Mouse (Mus musculus): ENCODE results near the gene Smoc1. TPM values are rescaled to one million over a fixed set of nuclear protein-coding genes. Genes with fewer than 3 reads are reported as not detected.

Gene Smoc1
- polyA plus RNA-seq, 1 experiment: 5.0 TPM

- Histone ChIP-seq H3K4me1 (ENCODE audit: control insufficient read depth, insufficient read depth, low read length) (no peaks in the 10 kb centered on the region), H3K4me3 (replicated peaks; ENCODE audit: extremely low read depth, low read depth, low read length) (no peak overlapping the region)
- no peak for DNase-seq
- WGBS: 71% methylated on average over 5 of the region's 5 CpGs
- TF ChIP-seq POLR2A (IDR thresholded peaks at IDR 0.05; ENCODE audit: borderline replicate concordance, extremely low read depth, low read depth, low read length) (no peak), CTCF (IDR thresholded peaks at IDR 0.05; ENCODE audit: insufficient read depth, low read length) (no peak)
These were observed 65.0 kb downstream of the Smoc1 start for GRCm38 (mm10) chr12:81091641-81092040.

- DNase-seq: no peak
- TF ChIP-seq POLR2A (IDR thresholded peaks at IDR 0.05; ENCODE audit: borderline replicate concordance, extremely low read depth, low read depth, low read length) (no peak), CTCF (IDR thresholded peaks at IDR 0.05; ENCODE audit: insufficient read depth, low read length) (no peak)
- 66% methylated on average over 3 of the region's 3 CpGs for WGBS
- Histone ChIP-seq H3K4me1 (ENCODE audit: control insufficient read depth, insufficient read depth, low read length) (no peaks in the 10 kb centered on the region), H3K4me3 (replicated peaks; ENCODE audit: extremely low read depth, low read depth, low read length) (no peak overlapping the region)
These were observed 66.0 kb downstream of the Smoc1 start for GRCm38 (mm10) chr12:81092641-81093040.

GRCm38 (mm10) chr12:81093211-81093610 lies 66.6 kb downstream of the Smoc1 start:
- no peaks in the 10 kb centered on the region for H3K4me1 ChIP-seq (ENCODE audit: control insufficient read depth, insufficient read depth, low read length)
- no peak overlapping the region for H3K4me3 ChIP-seq (replicated peaks; ENCODE audit: extremely low read depth, low read depth, low read length)
- DNase-seq: no peak
- 69% methylated on average over 7 of the region's 7 CpGs for WGBS
- TF ChIP-seq CTCF (IDR thresholded peaks at IDR 0.05; ENCODE audit: insufficient read depth, low read length) (no peak), POLR2A (IDR thresholded peaks at IDR 0.05; ENCODE audit: borderline replicate concordance, extremely low read depth, low read depth, low read length) (no peak)

- H3K4me3 ChIP-seq (replicated peaks; ENCODE audit: extremely low read depth, low read depth, low read length): no peak overlapping the region
- WGBS: 46% methylated on average over 11 of the region's 11 CpGs
- TF ChIP-seq CTCF (IDR thresholded peaks at IDR 0.05; ENCODE audit: insufficient read depth, low read length) (no peak), POLR2A (IDR thresholded peaks at IDR 0.05; ENCODE audit: borderline replicate concordance, extremely low read depth, low read depth, low read length) (no peak)
- no peak for DNase-seq
- H3K4me1 ChIP-seq (ENCODE audit: control insufficient read depth, insufficient read depth, low read length): no peaks in the 10 kb centered on the region
These were observed 68.3 kb downstream of the Smoc1 start for GRCm38 (mm10) chr12:81094766-81095405.

GRCm38 (mm10) chr12:81097267-81097666 lies 70.7 kb downstream of the Smoc1 start:
- no peak overlapping the region for H3K4me3 ChIP-seq (replicated peaks; ENCODE audit: extremely low read depth, low read depth, low read length)
- TF ChIP-seq POLR2A (IDR thresholded peaks at IDR 0.05; ENCODE audit: borderline replicate concordance, extremely low read depth, low read depth, low read length): no peak
- no peak for TF ChIP-seq CTCF (IDR thresholded peaks at IDR 0.05; ENCODE audit: insufficient read depth, low read length)
- 77% methylated on average over 7 of the region's 7 CpGs for WGBS
- DNase-seq: no peak
- H3K4me1 ChIP-seq (ENCODE audit: control insufficient read depth, insufficient read depth, low read length): no peaks in the 10 kb centered on the region

GRCm38 (mm10) chr12:81097738-81098137 lies 71.1 kb downstream of the Smoc1 start:
- no peaks in the 10 kb centered on the region for H3K4me1 ChIP-seq (ENCODE audit: control insufficient read depth, insufficient read depth, low read length)
- no peak overlapping the region for H3K4me3 ChIP-seq (replicated peaks; ENCODE audit: extremely low read depth, low read depth, low read length)
- WGBS: 53% methylated on average over 4 of the region's 4 CpGs
- TF ChIP-seq CTCF (IDR thresholded peaks at IDR 0.05; ENCODE audit: insufficient read depth, low read length) (no peak), POLR2A (IDR thresholded peaks at IDR 0.05; ENCODE audit: borderline replicate concordance, extremely low read depth, low read depth, low read length) (no peak)
- no peak for DNase-seq

- WGBS: 48% methylated on average over 5 of the region's 5 CpGs
- no peak for DNase-seq
- TF ChIP-seq POLR2A (IDR thresholded peaks at IDR 0.05; ENCODE audit: borderline replicate concordance, extremely low read depth, low read depth, low read length): no peak
- TF ChIP-seq CTCF (IDR thresholded peaks at IDR 0.05; ENCODE audit: insufficient read depth, low read length): no peak
These were observed 72.6 kb downstream of the Smoc1 start for GRCm38 (mm10) chr12:81099161-81099560.

GRCm38 (mm10) chr12:81101691-81102090 lies 75.1 kb downstream of the Smoc1 start:
- TF ChIP-seq POLR2A (IDR thresholded peaks at IDR 0.05; ENCODE audit: borderline replicate concordance, extremely low read depth, low read depth, low read length) (no peak), CTCF (IDR thresholded peaks at IDR 0.05; ENCODE audit: insufficient read depth, low read length) (no peak)
- whole genome bisulfite sequencing: 77% methylated on average over 7 of the region's 7 CpGs
- no peak for DNase-seq
- Histone ChIP-seq H3K4me3 (replicated peaks; ENCODE audit: extremely low read depth, low read depth, low read length) (no peak overlapping the region), H3K4me1 (ENCODE audit: control insufficient read depth, insufficient read depth, low read length) (no peaks in the 10 kb centered on the region)

More at GRCm38 (mm10) chr12:81099161-81099560, 72.6 kb downstream of the Smoc1 start:
- H3K4me3 ChIP-seq (replicated peaks; ENCODE audit: extremely low read depth, low read depth, low read length): no peak overlapping the region
- H3K4me1 ChIP-seq (ENCODE audit: control insufficient read depth, insufficient read depth, low read length): no peaks in the 10 kb centered on the region

GRCm38 (mm10) chr12:81104546-81104945 lies 77.9 kb downstream of the Smoc1 start:
- TF ChIP-seq POLR2A (IDR thresholded peaks at IDR 0.05; ENCODE audit: borderline replicate concordance, extremely low read depth, low read depth, low read length) (no peak), CTCF (IDR thresholded peaks at IDR 0.05; ENCODE audit: insufficient read depth, low read length) (no peak)
- WGBS: 85% methylated on average over 14 of the region's 14 CpGs
- H3K4me1 ChIP-seq (ENCODE audit: control insufficient read depth, insufficient read depth, low read length): no peaks in the 10 kb centered on the region
- DNase-seq: no peak
- no peak overlapping the region for H3K4me3 ChIP-seq (replicated peaks; ENCODE audit: extremely low read depth, low read depth, low read length)
